Comparison of ENCODE assay signal across 22 mouse cellular contexts in genomic region chr5:20642196-20642595, GRCm38 (mm10).
DNase-seq lines count a peak whose midpoint lies in the region; ATAC-seq and TF ChIP-seq lines count a peak whose summit lies in the region.
"Had no signal": no experiment of that assay in that cellular context is flagged by ENCODE, and none has a peak within 500 bp of the region (broad histone marks: within the 10 kb centered on the region; RNA-seq: fewer than 3 reads in every experiment).

No protein-coding gene starts in this region.

- H3K36me3 ChIP-seq in forebrain, postnatal 0 days (ENCODE audit: insufficient read depth): no peaks in the 10 kb centered on the region
- H3K36me3 ChIP-seq in forebrain, embryonic 13.5 days (ENCODE audit: poor library complexity, severe bottlenecking): no peaks in the 10 kb centered on the region
- H3K36me3 ChIP-seq in midbrain, embryonic 16.5 days (ENCODE audit: control insufficient read depth, insufficient read depth, low read length): no peaks in the 10 kb centered on the region
- H3K36me3 ChIP-seq in midbrain, embryonic 14.5 days (ENCODE audit: control insufficient read depth, insufficient read depth, low read length): no peaks in the 10 kb centered on the region
- no peaks in the 10 kb centered on the region for H3K36me3 ChIP-seq in neural tube, embryonic 15.5 days
- H3K36me3 ChIP-seq: embryonic facial prominence, embryonic 10.5 days; heart, embryonic 15.5 days had no signal

- no peak overlapping the region for H3K4me3 ChIP-seq in forebrain, postnatal 0 days (ENCODE audit: low read depth, low read length)
- H3K4me3 ChIP-seq in forebrain, embryonic 13.5 days: no peak overlapping the region
- H3K4me3 ChIP-seq in midbrain, embryonic 16.5 days (ENCODE audit: low read depth, low read length): no peak overlapping the region
- no peak overlapping the region for H3K4me3 ChIP-seq in midbrain, embryonic 14.5 days (replicated peaks; ENCODE audit: low read depth, low read length)
- H3K4me3 ChIP-seq in neural tube, embryonic 15.5 days (replicated peaks): no peak overlapping the region
- H3K4me3 ChIP-seq: embryonic facial prominence, embryonic 10.5 days; heart, embryonic 15.5 days; megakaryocyte, embryonic 14.5 days had no signal

- H3K9ac ChIP-seq in forebrain, postnatal 0 days: no peak overlapping the region
- H3K9ac ChIP-seq in forebrain, embryonic 13.5 days: no peak overlapping the region
- H3K9ac ChIP-seq in midbrain, embryonic 16.5 days (ENCODE audit: low read depth, low read length): no peak overlapping the region
- H3K9ac ChIP-seq in midbrain, embryonic 14.5 days (replicated peaks; ENCODE audit: low read length): no peak overlapping the region
- no peak overlapping the region for H3K9ac ChIP-seq in neural tube, embryonic 15.5 days (replicated peaks)
- H3K9ac ChIP-seq: heart, embryonic 15.5 days had no signal

- H3K9me3 ChIP-seq in forebrain, postnatal 0 days (ENCODE audit: low read length): no peaks in the 10 kb centered on the region
- H3K9me3 ChIP-seq in forebrain, embryonic 13.5 days (replicated peaks): no peaks in the 10 kb centered on the region
- no peaks in the 10 kb centered on the region for H3K9me3 ChIP-seq in midbrain, embryonic 16.5 days (replicated peaks; ENCODE audit: control insufficient read depth, low read length, poor library complexity, severe bottlenecking)
- H3K9me3 ChIP-seq in midbrain, embryonic 14.5 days (ENCODE audit: control insufficient read depth, low read length): no peaks in the 10 kb centered on the region
- no peaks in the 10 kb centered on the region for H3K9me3 ChIP-seq in neural tube, embryonic 15.5 days (replicated peaks)
- H3K9me3 ChIP-seq: embryonic facial prominence, embryonic 10.5 days; heart, embryonic 15.5 days had no signal

- ATAC-seq in forebrain, postnatal 0 days: no peak; the same call in 1 of the 2 replicates
- no peak for ATAC-seq in forebrain, embryonic 13.5 days
- no peak for ATAC-seq in midbrain, embryonic 16.5 days
- no peak for ATAC-seq in midbrain, embryonic 14.5 days (ENCODE audit: low FRiP score, low TSS enrichment)
- no peak for ATAC-seq in neural tube, embryonic 15.5 days (ENCODE audit: low FRiP score)

- no peak overlapping the region for H3K27ac ChIP-seq in forebrain, postnatal 0 days (ENCODE audit: low read depth, low read length)
- H3K27ac ChIP-seq in forebrain, embryonic 13.5 days: no peak overlapping the region
- H3K27ac ChIP-seq in midbrain, embryonic 16.5 days (ENCODE audit: low read length): peak overlapping the region; percentile 28; the same call in 1 of the 2 replicates
- no peak overlapping the region for H3K27ac ChIP-seq in midbrain, embryonic 14.5 days (replicated peaks; ENCODE audit: low read depth, low read length)
- peak overlapping the region; percentile 65; the same call in 1 of the 2 replicates for H3K27ac ChIP-seq in neural tube, embryonic 15.5 days (replicated peaks)
- H3K27ac ChIP-seq: embryonic facial prominence, embryonic 10.5 days; heart, embryonic 15.5 days had no signal

- no peak for TF ChIP-seq POLR2A in brain, embryonic 14.5 days (IDR thresholded peaks at IDR 0.05; ENCODE audit: borderline replicate concordance, extremely low read depth, insufficient read depth, insufficient read length, poor library complexity, severe bottlenecking)

- no peaks in the 10 kb centered on the region for H3K27me3 ChIP-seq in forebrain, postnatal 0 days (ENCODE audit: insufficient read depth, low read length)
- no peaks in the 10 kb centered on the region for H3K27me3 ChIP-seq in forebrain, embryonic 13.5 days
- no peaks in the 10 kb centered on the region for H3K27me3 ChIP-seq in midbrain, embryonic 16.5 days (ENCODE audit: control insufficient read depth, insufficient read depth, low read depth, low read length)
- H3K27me3 ChIP-seq in midbrain, embryonic 14.5 days (ENCODE audit: control insufficient read depth, insufficient read depth, low read length): no peaks in the 10 kb centered on the region
- H3K27me3 ChIP-seq in neural tube, embryonic 15.5 days (replicated peaks): no peaks in the 10 kb centered on the region
- H3K27me3 ChIP-seq: heart, embryonic 15.5 days had no signal

- H3K4me2 ChIP-seq in forebrain, postnatal 0 days (ENCODE audit: low read depth): no peak overlapping the region
- H3K4me2 ChIP-seq in forebrain, embryonic 13.5 days: no peak overlapping the region
- H3K4me2 ChIP-seq in midbrain, embryonic 16.5 days (ENCODE audit: low read length): no peak overlapping the region
- no peak overlapping the region for H3K4me2 ChIP-seq in midbrain, embryonic 14.5 days (ENCODE audit: low read length)
- H3K4me2 ChIP-seq in neural tube, embryonic 15.5 days: no peak overlapping the region
- H3K4me2 ChIP-seq: heart, embryonic 15.5 days had no signal

- H3K4me1 ChIP-seq in forebrain, postnatal 0 days (ENCODE audit: insufficient read depth): peaks cover 11% of the 10 kb centered on the region; the same call in 1 of the 2 replicates
- H3K4me1 ChIP-seq in forebrain, embryonic 13.5 days: peaks cover 11% of the 10 kb centered on the region
- 0 out of 2 replicates have a peak, but pooled peaks cover 11% of the 10 kb centered on the region for H3K4me1 ChIP-seq in midbrain, embryonic 16.5 days (ENCODE audit: control insufficient read depth, insufficient read depth, low read length)
- H3K4me1 ChIP-seq in midbrain, embryonic 14.5 days (ENCODE audit: control insufficient read depth, insufficient read depth, low read length): no peaks in the 10 kb centered on the region
- H3K4me1 ChIP-seq in neural tube, embryonic 15.5 days: peaks cover 23% of the 10 kb centered on the region
- H3K4me1 ChIP-seq: embryonic facial prominence, embryonic 10.5 days; heart, embryonic 15.5 days; megakaryocyte, embryonic 14.5 days had no signal

- no peak for TF ChIP-seq CTCF in forebrain, postnatal 0 days (IDR thresholded peaks at IDR 0.05; ENCODE audit: low read depth)
- no peak for TF ChIP-seq CTCF in brain, embryonic 14.5 days (IDR thresholded peaks at IDR 0.05; ENCODE audit: borderline replicate concordance, extremely low read depth, insufficient read depth, insufficient read length)

- WGBS in forebrain, postnatal 0 days: 21% methylated on average over 7 of the region's 7 CpGs
- 47% methylated on average over 7 of the region's 7 CpGs for WGBS in forebrain, embryonic 13.5 days
- 49% methylated on average over 7 of the region's 7 CpGs for WGBS in midbrain, embryonic 16.5 days
- WGBS in midbrain, embryonic 14.5 days: 65% methylated on average over 7 of the region's 7 CpGs
- 56% methylated on average over 7 of the region's 7 CpGs for WGBS in neural tube, embryonic 15.5 days

- DNase-seq in forebrain, postnatal 0 days: peak; percentile 40
- DNase-seq in midbrain, embryonic 14.5 days: no peak
- DNase-seq in brain, embryonic 14.5 days (ENCODE audit: low read depth): peak; percentile 76
- DNase-seq in embryo, embryonic 11 days: no peak
- DNase-seq: adrenal gland, adult 8-10 months; cerebellum, postnatal 36 days; gastrocnemius, postnatal 10 days; heart, postnatal 4 days; kidney, adult 2 months; kidney, postnatal 10 days; left cerebral cortex, postnatal 4 days; liver; lung, postnatal 10 days; right cerebral cortex, postnatal 14 days; spleen, adult 18-20 months; thymus, adult 2 months had no signal

Comparison
In these comparisons a context has a peak if more than half of its experiments do, and no peak if none do; other contexts are left out.
1. H3K27ac ChIP-seq: peak in midbrain, embryonic 16.5 days (single experiment) and neural tube, embryonic 15.5 days (single experiment); none in forebrain, postnatal 0 days (single experiment), forebrain, embryonic 13.5 days (single experiment) and midbrain, embryonic 14.5 days (single experiment).
2. DNase-seq: peak in forebrain, postnatal 0 days (single experiment) and brain, embryonic 14.5 days (single experiment); none in midbrain, embryonic 14.5 days (single experiment) and embryo, embryonic 11 days (single experiment).